Mouse (Mus musculus) layer of hippocampus, adult 8-10 months (tissue): ENCODE measurements around the gene Rexo4. TPM values are rescaled to one million over a fixed set of nuclear protein-coding genes. Genes with fewer than 3 reads are reported as not detected.
A peak's percentile ranks its signal among the peaks of the same experiment; 100 is the strongest.

ENCODE experiments used
- DNase-seq, 2 experiments: peaks; one replicate each; pipeline ENCODE4 v3.0.0; 2022; ENCODE audit warnings: low spot score in 2 of 2
- total RNA-seq, 4 experiments: library from RNA; stranded (reverse); gene quantifications; 2 replicates each; pipeline ENCODE4 v1.2.4; 2022

Gene Rexo4
- total RNA-seq, 4 experiments from 2014 or later, result 55.6 to 67.6 (median 59.5) TPM

GRCm38 (mm10) chr2:26950411-26950810 is 13.8 kb downstream of the Rexo4 start:
- DNase-seq, result no peak

GRCm38 (mm10) chr2:26943253-26943652 is 20.9 kb downstream of the Rexo4 start:
- no peak for DNase-seq

DNA sequence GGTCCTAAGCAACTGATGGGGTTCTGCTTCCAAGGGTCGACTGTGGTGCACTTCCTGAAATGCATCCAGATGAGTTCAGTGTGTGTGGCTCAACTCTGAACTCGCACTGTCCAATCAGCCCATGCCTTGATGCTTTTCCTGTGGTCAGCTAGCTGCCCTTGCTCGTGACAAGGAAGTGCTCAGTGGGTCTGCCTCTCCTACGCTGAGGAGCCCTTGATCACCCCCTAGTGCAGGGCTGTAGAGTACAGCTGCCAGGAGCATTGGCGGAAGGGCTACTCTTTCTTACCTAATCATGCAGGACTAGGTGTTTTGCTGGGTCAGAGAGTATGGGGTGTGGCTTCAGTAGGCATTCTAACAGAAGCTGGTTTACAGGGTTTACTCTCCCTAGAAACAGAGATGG is 22.6 kb downstream of the Rexo4 start:
- no peak for DNase-seq

DNA sequence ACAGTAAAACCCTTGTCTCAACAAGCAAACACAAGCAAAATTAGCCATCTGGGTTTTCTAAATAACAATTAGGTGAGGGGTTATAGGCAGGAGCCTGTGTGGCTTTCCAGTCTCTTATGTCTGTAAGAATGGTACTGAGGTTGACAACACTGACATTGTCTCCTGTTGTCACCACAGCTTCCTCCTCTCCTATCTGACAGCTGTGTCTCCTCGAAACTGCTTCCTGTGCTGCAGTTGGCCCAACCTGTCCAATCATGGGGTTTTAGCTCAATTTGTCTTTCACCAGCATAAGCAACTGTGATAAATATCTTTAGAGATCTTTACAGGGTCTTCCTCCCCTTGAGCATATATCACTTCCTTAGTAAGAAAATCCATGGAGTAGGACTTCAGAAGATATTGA is 27.8 kb downstream of the Rexo4 start:
- no peak for DNase-seq

DNA sequence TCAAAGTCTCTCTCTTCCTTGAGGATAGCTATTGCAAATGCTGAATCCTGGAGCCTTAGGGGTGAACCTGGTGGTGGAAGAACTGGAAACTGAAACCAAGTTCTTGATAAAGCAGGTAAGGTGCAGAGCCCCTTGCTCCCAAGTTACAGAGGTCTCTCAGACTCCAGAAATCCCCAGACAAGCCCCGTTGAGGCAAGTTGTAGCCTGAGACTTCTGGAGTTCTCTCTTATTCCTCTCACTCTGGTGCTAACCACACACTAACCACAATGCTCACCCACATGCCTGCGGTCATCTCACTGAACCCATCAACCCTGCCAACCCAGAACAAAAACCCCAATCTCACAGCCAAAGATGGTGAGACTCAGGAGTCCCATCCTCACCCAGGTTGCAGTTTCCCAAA is 28.9 kb downstream of the Rexo4 start:
- no peak for DNase-seq

DNA sequence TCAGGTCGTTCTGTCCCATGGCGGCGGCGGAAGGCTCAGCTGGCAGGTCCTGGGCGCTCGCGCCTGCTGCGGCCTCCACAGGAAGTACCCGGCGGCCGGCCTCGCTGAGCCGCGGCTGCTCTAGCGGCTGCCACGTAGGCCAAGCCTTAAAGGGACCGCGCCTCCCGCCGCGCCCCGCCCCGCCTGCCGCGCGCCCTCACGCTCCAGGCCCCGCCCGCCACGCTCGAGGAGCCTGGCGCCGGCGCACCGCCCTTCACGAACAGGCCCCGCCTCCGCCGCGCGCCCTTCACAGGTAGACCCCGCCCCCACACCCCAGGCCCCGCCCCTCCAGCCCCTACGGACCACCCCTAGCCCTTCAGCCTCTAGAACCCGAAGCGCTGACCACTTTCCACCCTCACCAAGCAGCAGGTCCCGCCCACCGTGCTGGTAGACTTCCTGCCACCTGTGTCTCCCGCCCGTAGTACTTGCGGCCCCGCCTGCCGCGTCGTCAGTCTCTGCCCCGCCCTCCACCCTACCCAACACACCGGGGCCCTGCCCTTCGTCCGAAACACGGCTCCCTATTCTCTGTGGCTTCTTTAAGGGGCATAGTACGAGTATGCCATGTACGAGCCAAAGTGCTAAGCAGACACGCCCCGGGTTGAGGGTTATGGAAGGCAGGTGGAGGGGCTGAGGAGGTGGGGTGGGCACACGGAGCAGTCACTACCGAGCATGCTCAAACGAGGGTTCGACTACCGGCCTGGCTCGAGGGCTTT is 30.7 kb downstream of the Rexo4 start, which contains the start of the genes Surf4 and Stkld1:
Gene Surf4 (minus strand): TSS at position 625 of the 752 bp plus-strand sequence.
Gene Stkld1 (plus strand): TSS at position 744 of the 752 bp plus-strand sequence.
- DNase-seq, result peak; percentile 82 to 89

- DNase-seq, result no peak
Observed at GRCm38 (mm10) chr2:26932473-26933303, 31.5 kb downstream of the Rexo4 start.

GRCm38 (mm10) chr2:26930390-26930789 is 33.8 kb downstream of the Rexo4 start:
- DNase-seq, result peak; percentile 57 to 69

DNA sequence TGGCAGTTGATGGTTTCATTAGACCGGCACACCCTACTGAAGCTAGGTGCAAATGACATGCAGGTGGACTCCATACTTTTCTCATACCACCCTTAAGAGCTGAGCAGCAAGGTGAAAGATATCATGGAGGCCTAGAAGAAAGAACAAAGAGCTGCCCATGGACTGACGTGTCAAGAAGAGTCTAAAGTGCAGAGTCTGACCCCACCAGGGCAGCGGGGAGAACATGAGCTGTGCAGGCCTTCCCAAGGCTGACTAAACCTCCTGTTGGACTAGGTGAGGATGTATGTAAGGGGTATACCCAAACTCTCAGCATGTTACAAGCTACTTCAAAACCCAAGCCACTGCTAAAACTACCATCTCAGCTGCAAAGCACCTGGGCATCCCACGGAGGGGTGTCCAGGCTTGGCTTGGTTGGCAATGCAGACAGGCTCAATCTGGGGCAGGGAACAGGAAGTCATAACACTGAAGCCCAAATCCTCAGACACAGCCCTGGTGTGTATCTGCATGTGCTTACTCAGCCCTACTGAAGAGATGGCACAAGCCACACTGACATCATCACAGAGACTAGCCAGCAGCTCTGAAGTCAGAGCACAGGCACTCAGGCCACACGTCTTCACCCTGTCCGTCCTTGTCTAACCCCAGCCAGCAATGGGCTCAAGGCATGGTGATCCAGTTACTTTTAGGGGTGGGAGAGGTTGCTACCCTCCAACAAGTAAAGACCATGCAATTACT is 36.3 kb downstream of the Rexo4 start:
- no peak for DNase-seq

GRCm38 (mm10) chr2:26921784-26922183 is 42.4 kb downstream of the Rexo4 start:
- no peak for DNase-seq

GRCm38 (mm10) chr2:26920190-26920855 is 43.9 kb downstream of the Rexo4 start:
- no peak for DNase-seq

DNA sequence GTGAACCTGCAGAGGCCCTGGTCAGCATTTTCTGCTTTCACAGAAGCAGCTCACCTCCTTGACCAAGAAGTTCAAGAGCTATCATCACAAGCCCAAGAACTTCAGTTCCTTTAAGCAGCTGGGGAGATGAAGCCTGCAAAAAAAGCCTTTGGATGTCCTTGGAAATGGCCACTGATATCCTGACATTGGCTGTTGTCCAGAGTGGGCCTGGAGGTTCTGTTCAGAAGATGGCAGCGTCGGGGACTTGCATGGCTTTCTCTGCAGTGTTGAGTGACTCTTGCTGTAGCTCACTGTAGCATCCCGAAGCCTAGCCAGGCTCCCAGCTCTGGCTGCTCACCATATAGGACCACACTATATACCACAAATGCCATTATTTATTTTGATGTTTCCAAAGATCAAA is 44.5 kb downstream of the Rexo4 start:
- no peak for DNase-seq

DNA sequence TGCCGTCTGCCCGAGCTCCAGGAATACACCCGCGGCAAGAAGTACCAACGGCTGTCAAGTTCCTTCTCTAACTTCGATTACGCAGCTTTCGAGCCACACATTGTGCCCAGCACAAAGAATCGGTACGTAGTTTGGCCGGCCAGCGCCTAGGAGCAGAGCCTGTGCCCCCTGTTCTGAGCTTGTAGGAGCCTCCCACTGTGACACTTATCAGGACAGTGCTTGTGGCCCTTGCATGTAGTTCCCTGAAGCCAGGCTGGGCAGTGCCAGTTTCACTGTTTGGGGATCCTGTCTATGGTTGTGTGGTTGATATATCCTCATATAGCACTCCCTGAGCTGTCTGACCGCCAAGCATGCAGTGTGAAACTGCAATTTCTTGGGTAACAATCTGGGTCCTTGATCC is 47.4 kb downstream of the Rexo4 start:
- no peak for DNase-seq

GRCm38 (mm10) chr2:26915927-26916728 is 48.1 kb downstream of the Rexo4 start, which contains the start of the genes Surf2 and Surf1:
Surf2 (plus strand) TSS chr2:26916367.
Surf1 (minus strand) TSS chr2:26916530.
- peak; percentile 86 to 87 for DNase-seq

- DNase-seq, result no peak
Observed at GRCm38 (mm10) chr2:26914148-26914941, 49.8 kb downstream of the Rexo4 start.

GRCm38 (mm10) chr2:26913416-26914147 is 50.6 kb downstream of the Rexo4 start:
- DNase-seq, result no peak

DNA sequence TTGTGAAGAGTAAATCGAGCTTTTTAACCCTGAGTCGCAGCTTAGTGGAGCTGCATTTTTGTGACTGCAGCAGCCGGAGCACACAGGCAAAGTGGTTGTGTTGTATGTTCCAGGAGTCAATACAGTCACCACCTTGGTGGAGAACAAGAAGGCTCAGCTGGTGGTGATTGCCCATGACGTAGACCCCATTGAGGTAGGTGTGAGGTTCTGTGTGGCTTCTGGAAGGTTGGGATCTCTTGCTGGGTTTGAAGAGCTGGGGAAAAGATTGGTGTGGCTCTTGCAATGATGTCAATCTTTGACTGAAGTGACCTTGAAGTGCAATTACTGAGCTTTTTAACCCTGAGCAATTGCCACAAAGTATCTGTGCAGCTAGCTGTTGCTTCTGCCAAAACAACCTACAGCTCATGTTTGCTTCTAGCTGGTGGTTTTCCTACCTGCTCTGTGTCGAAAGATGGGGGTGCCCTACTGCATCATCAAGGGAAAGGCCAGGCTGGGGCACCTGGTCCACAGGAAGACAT is 51.9 kb downstream of the Rexo4 start:
- no peak for DNase-seq

GRCm38 (mm10) chr2:26910994-26911765 is 53.0 kb downstream of the Rexo4 start:
- peak in 1 of 2 experiments; percentile 60 for DNase-seq
